Mouse (Mus musculus) brain, adult 2 months (tissue): ENCODE measurements around the gene Efcab11.

Experiments
- DNase-seq: peaks from one replicate; pipeline ENCODE4 v3.0.0; 2011; ENCODE audit warnings: low read depth, low spot score

Efcab11 gene

DNA sequence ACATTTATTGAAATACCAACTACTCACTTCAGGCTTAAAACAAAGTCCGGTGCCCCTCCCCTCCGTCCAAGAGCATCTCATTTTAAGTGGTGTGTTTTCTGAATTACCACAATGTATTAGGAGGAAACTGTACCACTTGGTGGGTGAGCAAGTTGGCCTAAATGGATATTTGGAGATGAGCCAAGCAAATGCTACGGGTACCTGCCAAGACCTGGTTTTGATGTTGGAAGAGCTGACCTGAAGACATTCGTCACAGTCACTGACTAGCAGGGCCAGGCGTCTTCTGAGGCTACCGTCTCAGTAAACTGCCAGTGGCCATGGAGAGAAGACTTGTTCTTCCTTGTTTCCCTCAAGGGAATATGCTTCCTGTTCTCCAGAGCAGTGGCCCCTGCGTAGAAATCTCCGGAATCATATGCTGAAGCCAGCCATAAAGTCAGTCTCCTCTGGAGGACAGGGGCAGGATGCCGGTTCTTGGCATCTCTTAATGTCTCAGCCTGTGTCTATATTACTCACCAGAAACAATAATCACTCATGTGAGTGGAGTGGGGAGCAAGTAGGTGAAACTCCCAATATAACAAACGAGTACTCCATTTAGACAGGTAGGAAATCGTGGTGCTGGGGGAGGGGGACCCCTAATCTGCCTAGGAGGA lies 198.7 kb downstream of the Efcab11 start:
- peak; percentile 50 for DNase-seq

DNA sequence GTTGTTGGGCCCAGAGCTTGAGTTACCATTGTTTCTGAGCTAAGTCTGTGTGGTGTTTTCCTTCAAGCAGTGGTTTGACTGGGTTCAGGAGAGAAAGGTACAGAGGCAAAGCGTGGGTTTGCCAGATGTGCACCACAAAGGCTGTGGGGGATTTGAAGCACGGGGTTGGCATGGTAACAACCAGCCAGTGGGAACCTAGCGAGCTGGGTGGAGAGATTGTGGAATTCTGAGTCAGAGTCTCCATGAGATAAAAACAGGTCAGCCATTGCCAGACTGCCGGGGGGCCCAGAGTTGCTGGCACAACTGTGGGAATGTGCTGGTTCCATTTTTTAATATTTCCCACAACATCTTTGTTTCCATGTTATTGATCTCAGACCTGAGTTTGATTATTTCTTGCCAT lies 202.6 kb downstream of the Efcab11 start:
- DNase-seq, result peak; percentile 57

DNA sequence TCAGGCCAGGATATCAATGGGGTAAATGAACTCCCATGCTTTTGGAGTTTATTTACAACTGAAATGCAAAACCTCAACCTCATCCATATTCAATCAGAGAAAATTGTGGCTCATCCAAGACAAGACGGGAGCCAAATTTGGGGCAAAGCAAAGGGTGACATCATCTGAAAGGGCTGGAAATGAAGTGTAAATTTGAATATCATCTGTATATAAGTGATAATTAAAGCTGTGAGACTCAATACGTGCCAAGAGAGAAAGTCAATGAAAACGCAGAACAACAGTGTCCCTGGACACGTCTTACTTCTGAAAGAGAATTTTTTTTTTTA lies 212.4 kb downstream of the Efcab11 start:
- peak; percentile 55 for DNase-seq

- DNase-seq, result peak; percentile 63
Measured at GRCm38 (mm10) chr12:99671162-99671865, 212.9 kb downstream of the Efcab11 start.

GRCm38 (mm10) chr12:99670762-99671152 lies 213.5 kb downstream of the Efcab11 start:
- DNase-seq, result no peak

- DNase-seq, result peak; percentile 63
Measured at GRCm38 (mm10) chr12:99669976-99670761, 214.1 kb downstream of the Efcab11 start.

GRCm38 (mm10) chr12:99654991-99655880 lies 229.0 kb downstream of the Efcab11 start:
- peak; percentile 49 for DNase-seq

GRCm38 (mm10) chr12:99652459-99652858 lies 231.8 kb downstream of the Efcab11 start:
- no peak for DNase-seq

DNA sequence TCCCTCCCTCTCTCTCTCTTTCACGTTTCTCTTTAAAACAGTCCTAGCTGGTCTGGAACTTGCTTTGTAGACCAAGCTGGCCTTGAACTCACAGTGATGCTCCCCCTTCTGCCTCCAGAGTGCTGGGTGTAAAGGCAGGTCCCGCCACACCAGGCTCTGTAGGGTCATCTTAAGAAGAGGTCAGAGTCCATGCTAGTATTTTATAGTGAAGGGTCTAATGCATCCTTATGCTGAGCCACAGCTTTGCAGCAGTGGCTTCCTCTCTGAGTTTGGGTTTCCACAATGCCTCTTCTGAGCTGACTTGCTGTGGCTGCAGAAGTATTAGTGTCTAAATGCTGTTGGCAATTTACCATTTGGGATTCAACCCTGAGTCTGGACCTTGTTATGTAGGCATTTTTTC lies 234.5 kb downstream of the Efcab11 start:
- DNase-seq, result no peak

DNA sequence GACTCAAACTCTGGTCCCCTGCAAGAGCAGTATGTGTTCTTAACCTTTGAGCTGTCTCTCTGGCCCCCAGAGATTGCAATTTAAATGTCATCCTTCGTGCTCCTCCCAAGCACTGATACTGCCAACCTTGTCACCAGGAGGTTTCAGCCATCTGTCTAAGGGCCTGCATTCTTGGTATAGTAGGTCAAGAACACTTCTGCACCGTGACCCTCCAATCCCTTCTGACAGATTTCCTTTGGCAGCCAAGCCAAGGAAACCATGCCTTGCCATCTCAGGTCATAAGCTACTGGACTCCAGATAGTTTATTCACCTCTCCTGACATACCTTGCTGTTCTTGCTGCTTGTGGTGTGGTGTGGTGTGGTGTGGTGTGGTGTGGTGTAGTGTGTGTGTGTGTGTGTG lies 235.5 kb downstream of the Efcab11 start:
- peak; percentile 64 for DNase-seq

- DNase-seq, result peak; percentile 24
Measured at GRCm38 (mm10) chr12:99646556-99647354, 237.5 kb downstream of the Efcab11 start.

DNA sequence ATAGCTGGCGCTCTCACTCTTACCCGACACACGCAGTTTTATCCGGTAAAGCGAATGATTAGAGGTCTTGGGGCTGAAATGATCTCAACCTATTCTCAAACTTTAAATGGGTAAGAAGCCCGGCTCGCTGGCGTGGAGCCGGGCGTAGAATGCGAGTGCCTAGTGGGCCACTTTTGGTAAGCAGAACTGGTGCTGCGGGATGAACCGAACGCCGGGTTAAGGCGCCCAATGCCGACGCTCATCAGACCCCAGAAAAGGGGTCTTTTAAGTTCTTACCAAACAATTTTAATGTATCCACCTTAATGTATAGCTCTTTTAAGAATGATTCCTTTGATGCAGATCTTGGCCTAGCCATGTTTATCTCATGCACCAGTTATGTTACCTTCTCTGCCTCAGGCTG lies 238.8 kb downstream of the Efcab11 start:
- no peak for DNase-seq

- DNase-seq, result no peak
Measured at GRCm38 (mm10) chr12:99644966-99645365, 239.3 kb downstream of the Efcab11 start.
